Mouse (Mus musculus) heart, embryonic 11.5 days (tissue): ENCODE measurements around the gene Lonrf2. TPM values are rescaled to one million over a fixed set of nuclear protein-coding genes. Genes with fewer than 3 reads are reported as not detected.

Experiments used
- ATAC-seq: fragments of 200-750 bp; cut with Nextera tagmentation; replicated peaks from 2 replicates; pipeline ENCODE4 v1.8.0; 2017; ENCODE audit warnings: moderate library complexity; ENCODE audit not compliant: insufficient number of reproducible peaks, low FRiP score, low TSS enrichment
- H3K27ac ChIP-seq: fragments of 300-500 bp; sonication (generic); 2 replicates; pipeline ENCODE4 v1.5.1; 2014; ENCODE audit warnings: mild to moderate bottlenecking, low read depth, low read length
- H3K27me3 ChIP-seq: fragments of 300-500 bp; sonication (generic); 2 replicates; pipeline ENCODE4 v1.6.1; 2014; ENCODE audit warnings: mild to moderate bottlenecking, low read length, mixed read lengths; ENCODE audit not compliant: control insufficient read depth, insufficient read depth
- H3K36me3 ChIP-seq: fragments of 300-500 bp; sonication (generic); 2 replicates; pipeline ENCODE4 v1.6.1; 2014; ENCODE audit warnings: mild to moderate bottlenecking, low read length, moderate library complexity, mixed read lengths; ENCODE audit not compliant: control insufficient read depth, insufficient read depth
- H3K4me1 ChIP-seq: fragments of 300-500 bp; sonication (generic); 2 replicates; pipeline ENCODE4 v1.6.1; 2014; ENCODE audit warnings: low read length; ENCODE audit not compliant: control insufficient read depth, insufficient read depth
- H3K4me2 ChIP-seq: fragments of 300-500 bp; sonication (generic); 2 replicates; pipeline ENCODE4 v1.6.1; 2014; ENCODE audit warnings: mild to moderate bottlenecking, moderate library complexity
- H3K4me3 ChIP-seq: fragments of 300-500 bp; sonication (generic); 2 replicates; pipeline ENCODE4 v1.5.1; 2014; ENCODE audit warnings: low read depth, low read length
- H3K9ac ChIP-seq: fragments of 300-500 bp; sonication (generic); 2 replicates; pipeline ENCODE4 v1.6.1; 2014; ENCODE audit warnings: mild to moderate bottlenecking, low read depth, low read length, moderate library complexity
- H3K9me3 ChIP-seq: fragments of 300-500 bp; sonication (generic); replicated peaks from 2 replicates; pipeline ENCODE4 v1.6.1; 2016; ENCODE audit warnings: low read length; ENCODE audit not compliant: control insufficient read depth
- WGBS: fragments of 180-500 bp; shearing (Covaris S2); extraction: QIAGEN DNeasy Blood & Tissue Kit; methylation state at CpG from one replicate; pipeline ENCODE4 v1.1.7; 2014; ENCODE audit not compliant: insufficient replicate concordance; 5-methylcytosine and 5-hydroxymethylcytosine counted together
- polyA plus RNA-seq: library from polyadenylated mRNA; unstranded; fragments of >200 nt; fragmentation: Nextera tagmentation; extraction: Ambion mirVana; gene quantifications from 2 replicates; pipeline ENCODE4 v1.2.1, GENCODE M21; 2014

The Lonrf2 gene
- polyA plus RNA-seq, 1 experiment from 2014 or later = 0.93 TPM

DNA sequence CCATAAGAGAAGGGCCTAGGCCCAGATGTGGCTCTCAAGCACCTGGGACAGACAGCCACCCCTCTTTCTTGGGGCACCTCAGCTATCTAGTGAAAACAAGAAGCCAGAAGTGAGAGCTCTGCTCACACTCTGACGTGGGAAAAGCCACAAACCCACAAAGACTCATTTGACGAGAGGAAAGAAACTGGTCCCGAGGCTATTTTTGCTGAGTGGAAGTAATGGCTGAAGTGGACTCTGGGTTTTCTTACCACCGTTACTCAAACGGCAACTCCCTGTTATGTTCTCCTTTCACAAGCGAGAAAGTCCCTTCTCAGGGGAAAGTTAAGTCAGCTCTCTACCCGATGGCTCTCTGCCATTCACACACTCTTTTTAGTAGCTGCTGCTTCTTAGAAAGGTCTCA lies 59.0 kb downstream of the Lonrf2 start:
- H3K9ac ChIP-seq = no peak overlapping the region
- 71% methylated on average over 7 of the region's 7 CpGs for WGBS
- H3K27ac ChIP-seq = no peak overlapping the region
- H3K27me3 ChIP-seq = no peaks in the 10 kb centered on the region
- H3K4me1 ChIP-seq = no peaks in the 10 kb centered on the region
- no peak overlapping the region for H3K4me3 ChIP-seq
- H3K4me2 ChIP-seq = no peak overlapping the region
- H3K9me3 ChIP-seq = no peaks in the 10 kb centered on the region
- ATAC-seq = no peak
- H3K36me3 ChIP-seq = no peaks in the 10 kb centered on the region

DNA sequence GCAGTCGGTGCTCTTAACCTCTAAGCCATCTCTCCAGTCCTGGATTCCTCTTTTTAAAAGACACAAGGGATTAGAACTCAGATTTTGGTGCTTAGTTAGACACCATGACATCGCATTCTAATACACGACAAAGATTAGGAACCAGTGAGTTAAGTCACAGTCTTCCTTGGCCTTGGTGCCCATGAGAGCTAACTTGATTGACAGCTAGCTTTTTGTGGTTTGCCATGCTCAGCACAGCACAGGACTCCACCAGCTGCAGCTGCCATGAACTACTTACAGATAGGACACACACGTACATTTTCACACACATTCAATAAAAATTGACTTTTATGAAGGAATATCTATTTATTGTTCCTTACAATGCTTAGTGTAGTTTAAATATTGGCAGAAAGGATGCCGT lies 60.8 kb downstream of the Lonrf2 start:
- Histone ChIP-seq H3K27me3 (no peaks in the 10 kb centered on the region), H3K4me2 (no peak overlapping the region), H3K4me3 (no peak overlapping the region), H3K27ac (no peak overlapping the region), H3K36me3 (no peaks in the 10 kb centered on the region), H3K9me3 (no peaks in the 10 kb centered on the region), H3K4me1 (no peaks in the 10 kb centered on the region), H3K9ac (no peak overlapping the region)
- 89% methylated on average over 5 of the region's 5 CpGs for WGBS
- no peak for ATAC-seq

DNA sequence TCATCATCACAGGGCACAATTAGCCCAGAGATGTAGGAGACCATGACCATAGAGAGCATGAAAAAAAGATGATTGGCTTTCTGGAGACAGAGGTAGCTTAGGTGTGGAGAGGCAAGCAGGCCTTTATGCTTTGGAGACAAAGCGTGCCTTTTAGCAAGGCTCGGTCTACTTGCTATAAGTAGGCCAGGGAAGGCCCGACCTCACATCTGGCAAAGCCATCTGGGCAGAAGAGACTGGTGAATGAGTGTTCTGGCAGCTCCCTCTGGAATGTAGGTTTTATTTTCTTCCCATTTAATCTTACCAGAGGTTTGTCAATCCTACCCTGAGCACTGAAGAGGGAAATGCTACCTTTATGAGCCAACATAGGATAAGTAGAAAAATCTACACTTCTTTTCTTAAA lies 65.8 kb downstream of the Lonrf2 start:
- H3K27ac ChIP-seq = no peak overlapping the region
- H3K9me3 ChIP-seq = no peaks in the 10 kb centered on the region
- H3K36me3 ChIP-seq = no peaks in the 10 kb centered on the region
- H3K4me3 ChIP-seq = no peak overlapping the region
- WGBS = 73% methylated on average over 3 of the region's 3 CpGs
- no peak overlapping the region for H3K9ac ChIP-seq
- H3K4me1 ChIP-seq = peaks cover 15% of the 10 kb centered on the region
- H3K27me3 ChIP-seq = no peaks in the 10 kb centered on the region
- ATAC-seq = no peak
- no peak overlapping the region for H3K4me2 ChIP-seq

DNA sequence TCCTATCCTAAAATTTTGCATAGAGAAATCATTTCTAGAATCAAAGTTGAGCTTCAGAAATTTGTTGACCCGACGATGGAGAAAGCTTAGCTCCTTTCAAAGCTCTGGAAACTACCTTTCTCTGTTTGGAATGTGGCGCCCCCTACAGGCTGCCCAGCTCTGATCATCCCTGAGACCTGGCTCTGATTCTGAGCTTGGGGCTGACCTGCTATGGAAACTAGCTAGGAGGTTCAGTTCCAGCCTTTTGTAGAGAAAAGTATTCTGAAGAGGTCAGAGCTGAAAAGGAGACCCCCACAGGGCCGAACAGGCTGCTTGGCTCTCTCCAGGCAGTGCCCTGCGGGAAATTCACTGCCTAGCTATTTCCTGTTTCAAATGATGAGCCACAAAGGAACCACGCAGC lies 66.6 kb downstream of the Lonrf2 start:
- ATAC-seq = no peak
- H3K27ac ChIP-seq = no peak overlapping the region
- no peaks in the 10 kb centered on the region for H3K36me3 ChIP-seq
- WGBS = 26% methylated on average over 6 of the region's 6 CpGs
- H3K4me2 ChIP-seq = no peak overlapping the region
- H3K9ac ChIP-seq = no peak overlapping the region
- H3K9me3 ChIP-seq = no peaks in the 10 kb centered on the region
- no peak overlapping the region for H3K4me3 ChIP-seq
- no peaks in the 10 kb centered on the region for H3K27me3 ChIP-seq
- peaks cover 18% of the 10 kb centered on the region for H3K4me1 ChIP-seq

DNA sequence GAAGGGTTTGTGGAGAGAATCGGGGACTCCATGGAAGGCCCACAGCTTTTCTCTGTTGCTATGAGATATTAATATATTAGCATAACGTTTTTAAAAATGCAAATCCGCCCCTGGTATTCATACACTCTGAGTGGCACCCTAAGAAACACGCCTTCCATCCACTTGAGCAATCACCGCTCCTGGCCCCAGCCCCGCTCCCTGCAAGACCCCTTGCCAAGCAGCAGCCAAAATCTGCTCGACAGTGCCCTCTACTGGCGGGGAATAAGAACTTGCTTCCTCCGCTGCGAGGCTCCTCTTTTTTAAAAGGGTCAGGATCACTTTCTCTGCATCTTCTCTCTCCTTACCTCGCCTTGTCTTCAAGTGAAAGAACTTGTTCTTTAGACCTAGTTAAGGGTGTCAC lies 68.7 kb downstream of the Lonrf2 start:
- Histone ChIP-seq H3K36me3 (no peaks in the 10 kb centered on the region), H3K4me2 (peak overlapping the region; percentile 56), H3K27me3 (no peaks in the 10 kb centered on the region), H3K4me1 (peaks cover 18% of the 10 kb centered on the region), H3K9me3 (no peaks in the 10 kb centered on the region), H3K4me3 (peak overlapping the region; percentile 10), H3K27ac (peak overlapping the region; percentile 70), H3K9ac (no peak overlapping the region)
- ATAC-seq = 0 out of 2 replicates have a peak, but pooled peaks have one; percentile 44
- WGBS = 9% methylated on average over 11 of the region's 11 CpGs

DNA sequence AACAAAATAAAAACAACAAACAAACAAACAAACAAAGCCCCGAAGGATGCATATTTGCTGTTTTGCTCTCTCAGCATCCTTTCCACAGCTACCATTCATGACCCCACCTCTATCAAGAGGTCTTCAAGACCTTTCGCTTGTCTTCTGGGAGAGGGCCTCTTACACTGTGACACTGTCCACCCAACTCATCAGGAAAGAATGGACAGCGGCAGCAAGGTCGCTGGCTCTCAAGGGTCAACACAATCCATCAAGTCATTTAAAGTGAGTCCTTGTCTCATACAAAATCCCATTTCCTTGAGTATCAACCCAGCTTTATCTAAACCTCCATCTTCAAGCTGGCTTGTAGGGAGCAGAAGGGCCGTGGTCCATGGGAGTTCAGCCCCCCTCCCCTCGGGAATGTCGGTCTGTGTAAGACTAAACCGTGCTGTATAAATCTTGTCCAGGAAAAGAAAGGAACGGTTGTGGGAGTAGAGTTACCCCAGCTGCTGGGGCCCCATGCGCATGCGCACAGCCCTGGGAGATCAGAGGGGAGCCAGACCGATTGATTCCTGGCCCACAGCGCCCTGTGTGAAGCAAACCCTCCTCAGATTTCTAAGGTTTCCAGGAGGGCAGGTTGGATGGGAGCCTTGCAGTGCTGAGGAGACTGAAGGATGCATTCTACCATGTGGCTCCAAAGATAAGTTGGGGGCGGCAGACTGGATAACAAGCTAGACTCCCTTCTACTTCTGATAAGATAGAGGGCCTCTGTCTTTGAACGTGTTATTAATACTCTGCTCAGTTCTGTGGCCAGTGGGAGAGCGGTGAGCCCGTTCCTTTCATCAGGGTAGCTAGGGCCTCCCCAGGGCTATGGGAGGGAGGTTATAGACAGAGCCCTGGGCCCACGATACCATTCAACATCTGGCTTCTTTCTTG lies 69.6 kb downstream of the Lonrf2 start:
- ATAC-seq = peak; percentile 87
- 10% methylated on average over 18 of the region's 18 CpGs for WGBS
- Histone ChIP-seq H3K27ac (peak overlapping the region; percentile 70), H3K36me3 (no peaks in the 10 kb centered on the region), H3K4me3 (peak overlapping the region; percentile 10), H3K9ac (peak overlapping the region; percentile 23; the same call in 1 of the 2 replicates), H3K4me2 (peak overlapping the region; percentile 56), H3K9me3 (no peaks in the 10 kb centered on the region), H3K4me1 (peaks cover 18% of the 10 kb centered on the region), H3K27me3 (no peaks in the 10 kb centered on the region)

DNA sequence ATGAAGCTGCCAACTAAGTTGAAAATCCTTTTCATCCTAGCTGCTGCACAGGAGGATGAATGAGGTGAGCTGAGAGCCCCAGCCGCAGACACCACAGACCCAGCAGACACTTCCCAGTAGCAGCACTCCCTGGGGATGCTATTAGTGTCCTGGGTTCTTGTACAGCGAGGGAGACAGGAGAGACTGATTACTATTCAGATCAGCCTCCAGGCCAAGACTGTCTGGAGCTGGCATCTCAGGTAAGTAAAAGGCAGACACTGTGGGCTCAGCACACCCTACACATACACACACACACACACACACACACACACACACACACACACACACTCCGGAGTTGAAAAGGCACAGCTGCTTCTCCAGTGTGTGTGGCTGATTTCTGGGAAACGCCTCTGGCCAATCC lies 70.3 kb downstream of the Lonrf2 start:
- no peak overlapping the region for H3K4me2 ChIP-seq
- ATAC-seq = no peak
- H3K9me3 ChIP-seq = no peaks in the 10 kb centered on the region
- no peaks in the 10 kb centered on the region for H3K27me3 ChIP-seq
- no peak overlapping the region for H3K27ac ChIP-seq
- H3K36me3 ChIP-seq = no peaks in the 10 kb centered on the region
- H3K4me3 ChIP-seq = no peak overlapping the region
- no peak overlapping the region for H3K9ac ChIP-seq
- peaks cover 18% of the 10 kb centered on the region for H3K4me1 ChIP-seq
- 34% methylated on average over 4 of the region's 4 CpGs for WGBS

DNA sequence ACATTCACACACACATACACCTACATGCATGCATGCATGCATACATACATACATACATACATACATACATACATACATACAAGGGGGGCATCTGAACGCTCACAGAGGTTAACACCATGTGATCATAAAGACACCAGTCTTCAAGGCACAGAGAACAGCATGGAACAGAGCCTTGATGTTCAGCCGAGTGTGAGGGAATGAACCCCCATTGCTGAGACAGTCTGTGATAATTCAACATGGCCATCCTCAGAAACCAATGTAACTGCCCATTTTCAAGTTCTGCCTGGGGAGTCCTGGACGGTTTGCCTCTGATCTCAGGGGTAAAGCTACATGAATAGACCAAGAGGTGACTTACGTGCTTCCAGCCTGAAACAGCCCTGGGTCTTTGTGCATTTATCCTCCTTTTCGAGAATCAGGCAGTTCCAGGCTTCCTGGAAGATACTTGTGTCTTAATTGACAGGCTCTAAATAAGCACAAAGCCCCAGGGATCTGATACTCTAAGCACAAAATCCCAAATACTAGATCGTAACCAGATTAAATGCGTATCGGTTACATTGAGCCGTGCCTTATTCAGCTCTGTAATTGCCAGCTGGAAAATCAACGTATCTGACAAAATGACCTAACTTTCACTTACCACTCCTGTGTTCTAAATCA lies 72.4 kb downstream of the Lonrf2 start:
- H3K27ac ChIP-seq = no peak overlapping the region
- no peaks in the 10 kb centered on the region for H3K27me3 ChIP-seq
- no peak for ATAC-seq
- H3K36me3 ChIP-seq = no peaks in the 10 kb centered on the region
- 80% methylated on average over 10 of the region's 10 CpGs for WGBS
- no peak overlapping the region for H3K9ac ChIP-seq
- no peak overlapping the region for H3K4me2 ChIP-seq
- no peaks in the 10 kb centered on the region for H3K9me3 ChIP-seq
- H3K4me3 ChIP-seq = no peak overlapping the region
- H3K4me1 ChIP-seq = peaks cover 22% of the 10 kb centered on the region
